Mouse (Mus musculus): ENCODE data around the gene Fbxw8. TPM values are rescaled to one million over a fixed set of nuclear protein-coding genes. Genes with fewer than 3 reads are reported as not detected.

Gene Fbxw8
- total and polyA plus RNA-seq, 2 experiments from 2014 or later: 16.5 to 49.7 TPM

DNA sequence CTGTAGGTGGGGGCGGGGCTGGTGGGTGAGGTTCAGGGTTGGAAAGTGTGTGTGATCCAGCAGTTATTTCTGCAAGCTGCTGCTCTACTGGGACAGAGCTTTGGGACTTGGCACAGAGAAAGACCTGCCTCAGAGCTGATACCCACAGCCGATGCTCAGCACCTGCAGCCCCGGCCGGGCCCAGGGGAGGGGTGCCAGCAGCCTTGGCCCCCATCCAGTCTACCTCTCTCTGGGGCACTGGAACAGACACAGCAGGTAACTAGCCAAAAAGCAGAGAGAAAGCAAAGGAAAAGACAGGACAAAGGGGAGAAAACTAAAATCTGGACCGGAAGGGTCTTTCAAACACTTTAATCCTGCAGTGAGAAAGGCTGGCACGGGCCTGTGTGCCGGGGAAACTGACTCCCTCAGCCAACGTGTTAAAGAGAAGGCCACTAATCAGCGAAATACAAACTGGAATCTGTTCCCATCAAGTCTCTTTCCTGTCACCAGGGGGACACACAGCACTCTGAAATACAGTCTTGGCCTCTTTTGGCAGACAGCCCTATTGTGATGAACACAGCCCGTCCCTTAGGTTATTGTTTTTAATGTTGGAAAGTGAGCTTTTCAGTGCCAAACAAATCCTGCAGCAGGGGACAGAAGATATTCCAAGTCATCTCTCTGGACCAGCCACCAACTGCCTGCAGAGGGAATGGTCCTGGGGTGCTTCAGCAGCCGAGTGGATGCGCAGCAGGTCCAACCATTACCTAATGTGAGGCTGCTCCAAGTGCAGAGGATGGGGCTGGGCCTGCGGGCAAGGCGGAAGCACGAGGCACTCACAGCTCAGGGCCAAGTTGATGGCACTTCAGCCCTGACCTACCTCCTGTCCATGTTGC, 78.3 kb downstream of the Fbxw8 start:
- H3K36me3 ChIP-seq (replicated peaks; ENCODE audit: control insufficient read depth, insufficient read depth, low read length): peaks cover 55% of the 10 kb centered on the region
- no peak overlapping the region for H3K4me3 ChIP-seq (ENCODE audit: low read depth, low read length)
- no peaks in the 10 kb centered on the region for H3K4me1 ChIP-seq (ENCODE audit: control insufficient read depth, insufficient read depth)
- H3K4me2 ChIP-seq (ENCODE audit: low read depth, low read length): no peak overlapping the region
- DNase-seq (ENCODE audit: low spot score): no peak
- no peaks in the 10 kb centered on the region for H3K9me3 ChIP-seq (replicated peaks; ENCODE audit: control insufficient read depth, low read length)
- no peak overlapping the region for H3K27ac ChIP-seq (ENCODE audit: low read depth)
- no peak for ATAC-seq (ENCODE audit: insufficient read depth, low read depth)
- TF ChIP-seq CTCF (IDR thresholded peaks at IDR 0.05; ENCODE audit: low read depth) (no peak; the same call in 1 of the 2 replicates), EP300 (IDR thresholded peaks at IDR 0.05; ENCODE audit: low read depth) (no peak)
- WGBS: 62% methylated on average over 15 of the region's 15 CpGs
- H3K9ac ChIP-seq (replicated peaks; ENCODE audit: low read depth, low read length): no peak overlapping the region
- no peaks in the 10 kb centered on the region for H3K27me3 ChIP-seq (ENCODE audit: control insufficient read depth, insufficient read depth, low read length)

DNA sequence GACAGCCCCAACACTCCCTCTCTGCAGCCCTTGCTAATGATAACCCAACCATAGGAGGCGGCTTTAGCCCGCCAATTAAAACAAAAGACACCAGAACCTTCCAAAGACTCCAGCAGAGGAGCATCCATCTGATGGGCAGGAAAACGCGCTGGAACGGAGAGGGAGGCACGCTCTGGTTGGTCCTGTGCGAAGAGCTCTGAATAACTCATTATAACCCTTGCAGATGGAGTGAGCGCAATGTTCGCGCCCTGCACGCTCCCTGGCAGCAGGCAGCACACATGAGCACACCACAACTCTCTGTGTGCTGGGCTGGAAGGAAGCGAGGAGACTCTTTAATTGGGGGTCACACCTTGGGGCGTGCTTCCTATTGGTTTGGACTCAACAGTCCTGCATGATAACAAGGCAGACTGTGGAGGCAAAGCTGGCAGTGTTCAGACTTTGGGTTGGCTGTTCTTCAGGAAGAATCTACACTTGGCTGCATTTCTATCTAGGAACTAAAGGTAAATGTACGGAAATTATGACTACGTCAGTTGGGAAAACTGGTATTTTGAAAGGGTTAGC, 82.0 kb downstream of the Fbxw8 start:
- DNase-seq (ENCODE audit: low spot score) (no peak), ATAC-seq (ENCODE audit: insufficient read depth, low read depth) (no peak)
- Histone ChIP-seq H3K4me3 (ENCODE audit: low read depth, low read length) (no peak overlapping the region), H3K4me2 (ENCODE audit: low read depth, low read length) (no peak overlapping the region), H3K27me3 (ENCODE audit: control insufficient read depth, insufficient read depth, low read length) (no peaks in the 10 kb centered on the region), H3K36me3 (replicated peaks; ENCODE audit: control insufficient read depth, insufficient read depth, low read length) (peaks cover 52% of the 10 kb centered on the region), H3K9ac (replicated peaks; ENCODE audit: low read depth, low read length) (no peak overlapping the region), H3K9me3 (replicated peaks; ENCODE audit: control insufficient read depth, low read length) (no peaks in the 10 kb centered on the region), H3K4me1 (ENCODE audit: control insufficient read depth, insufficient read depth) (no peaks in the 10 kb centered on the region; the same call in 1 of the 2 replicates), H3K27ac (ENCODE audit: low read depth) (no peak overlapping the region)
- TF ChIP-seq CTCF (IDR thresholded peaks at IDR 0.05; ENCODE audit: low read depth) (no peak), EP300 (IDR thresholded peaks at IDR 0.05; ENCODE audit: low read depth) (no peak)
- 82% methylated on average over 15 of the region's 15 CpGs for WGBS

GRCm38 (mm10) chr5:118071766-118072165, 83.5 kb downstream of the Fbxw8 start:
- Histone ChIP-seq H3K27ac (ENCODE audit: low read depth) (no peak overlapping the region), H3K4me1 (ENCODE audit: control insufficient read depth, insufficient read depth) (peaks cover 14% of the 10 kb centered on the region; the same call in 1 of the 2 replicates), H3K9ac (replicated peaks; ENCODE audit: low read depth, low read length) (no peak overlapping the region), H3K36me3 (replicated peaks; ENCODE audit: control insufficient read depth, insufficient read depth, low read length) (peaks cover 42% of the 10 kb centered on the region), H3K9me3 (replicated peaks; ENCODE audit: control insufficient read depth, low read length) (no peaks in the 10 kb centered on the region), H3K27me3 (ENCODE audit: control insufficient read depth, insufficient read depth, low read length) (no peaks in the 10 kb centered on the region), H3K4me3 (ENCODE audit: low read depth, low read length) (no peak overlapping the region), H3K4me2 (ENCODE audit: low read depth, low read length) (no peak overlapping the region)
- TF ChIP-seq CTCF (IDR thresholded peaks at IDR 0.05; ENCODE audit: low read depth): no peak
- 81% methylated on average over 5 of the region's 5 CpGs for WGBS
- ATAC-seq (ENCODE audit: insufficient read depth, low read depth) (no peak), DNase-seq (ENCODE audit: low spot score) (no peak)

DNA sequence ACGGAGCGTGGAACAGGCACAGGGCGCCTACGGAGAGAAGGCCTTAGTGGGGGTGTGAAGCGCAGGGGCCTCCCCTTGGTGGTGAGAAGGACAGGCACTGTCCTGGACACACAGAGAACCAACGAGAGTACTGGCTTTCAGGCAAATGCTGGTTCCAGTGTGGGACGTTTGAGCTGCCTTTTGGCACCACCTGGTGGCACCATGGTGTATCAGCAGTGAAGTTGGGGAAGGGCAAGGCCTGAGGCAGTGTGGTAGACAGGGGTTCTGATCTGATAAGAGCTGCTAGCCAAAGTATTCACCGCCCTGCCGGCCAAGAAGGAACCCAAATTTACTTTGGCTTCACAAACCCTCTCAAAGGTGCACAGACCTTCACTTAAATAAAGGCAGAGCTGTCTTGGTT, 85.9 kb downstream of the Fbxw8 start:
- WGBS: 28% methylated on average over 9 of the region's 9 CpGs
- H3K4me1 ChIP-seq (ENCODE audit: control insufficient read depth, insufficient read depth): peaks cover 14% of the 10 kb centered on the region; the same call in 1 of the 2 replicates
- H3K4me3 ChIP-seq (ENCODE audit: low read depth, low read length): no peak overlapping the region
- no peak overlapping the region for H3K9ac ChIP-seq (replicated peaks; ENCODE audit: low read depth, low read length)
- H3K36me3 ChIP-seq (replicated peaks; ENCODE audit: control insufficient read depth, insufficient read depth, low read length): peaks cover 30% of the 10 kb centered on the region
- H3K27ac ChIP-seq (ENCODE audit: low read depth): no peak overlapping the region
- TF ChIP-seq CTCF (IDR thresholded peaks at IDR 0.05; ENCODE audit: low read depth) (peak; percentile 98), EP300 (IDR thresholded peaks at IDR 0.05; ENCODE audit: low read depth) (no peak)
- H3K27me3 ChIP-seq (ENCODE audit: control insufficient read depth, insufficient read depth, low read length): no peaks in the 10 kb centered on the region
- H3K9me3 ChIP-seq (replicated peaks; ENCODE audit: control insufficient read depth, low read length): no peaks in the 10 kb centered on the region
- no peak overlapping the region for H3K4me2 ChIP-seq (ENCODE audit: low read depth, low read length)
- ATAC-seq (ENCODE audit: insufficient read depth, low read depth) (peak; percentile 68), DNase-seq (ENCODE audit: low spot score) (peak; percentile 70)

DNA sequence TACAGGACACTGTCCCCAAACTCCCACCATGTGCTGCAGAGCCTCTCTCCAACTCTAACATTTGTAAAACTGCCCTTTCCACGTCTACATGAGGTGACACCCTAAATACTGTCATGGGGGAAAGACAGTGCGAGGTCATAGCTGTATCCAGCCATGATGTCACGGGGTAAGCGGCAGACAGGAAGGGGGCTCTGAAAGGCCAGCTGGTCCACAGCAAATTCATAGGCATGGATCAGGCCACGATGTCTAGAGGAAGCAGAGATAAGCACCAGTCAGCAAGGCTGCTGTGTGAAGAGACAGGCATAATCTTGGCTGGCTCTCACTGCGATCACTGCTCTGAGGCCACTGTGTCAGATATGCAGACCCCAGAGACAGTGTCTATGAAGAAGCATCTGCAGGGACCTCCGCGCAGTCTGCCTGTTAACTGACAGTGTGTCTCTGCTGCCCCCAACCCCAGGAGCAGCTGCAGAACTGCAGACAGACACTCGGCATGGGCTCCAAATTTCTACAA, 87.2 kb downstream of the Fbxw8 start:
- H3K9me3 ChIP-seq (replicated peaks; ENCODE audit: control insufficient read depth, low read length): no peaks in the 10 kb centered on the region
- TF ChIP-seq EP300 (IDR thresholded peaks at IDR 0.05; ENCODE audit: low read depth): no peak
- TF ChIP-seq CTCF (IDR thresholded peaks at IDR 0.05; ENCODE audit: low read depth): no peak
- WGBS: 35% methylated on average over 9 of the region's 9 CpGs
- no peak overlapping the region for H3K4me2 ChIP-seq (ENCODE audit: low read depth, low read length)
- H3K9ac ChIP-seq (replicated peaks; ENCODE audit: low read depth, low read length): no peak overlapping the region
- H3K27ac ChIP-seq (ENCODE audit: low read depth): peak overlapping the region; percentile 19; the same call in 1 of the 2 replicates
- peaks cover 18% of the 10 kb centered on the region for H3K36me3 ChIP-seq (replicated peaks; ENCODE audit: control insufficient read depth, insufficient read depth, low read length)
- ATAC-seq (ENCODE audit: insufficient read depth, low read depth) (peak; percentile 19), DNase-seq (ENCODE audit: low spot score) (no peak)
- no peak overlapping the region for H3K4me3 ChIP-seq (ENCODE audit: low read depth, low read length)
- peaks cover 14% of the 10 kb centered on the region; the same call in 1 of the 2 replicates for H3K4me1 ChIP-seq (ENCODE audit: control insufficient read depth, insufficient read depth)
- H3K27me3 ChIP-seq (ENCODE audit: control insufficient read depth, insufficient read depth, low read length): no peaks in the 10 kb centered on the region

All from heart, postnatal 0 days (tissue).